Mouse (Mus musculus) cerebellum, adult 9-10 months (tissue): ENCODE data around the gene Adam6b.
"Not testable (repeated sequence)": the region's sequence is repeated elsewhere in the genome, so short reads cannot be mapped to it uniquely, and the experiment has no call there.

Experiments
- DNase-seq: peaks from one replicate; pipeline ENCODE4 v3.0.0; 2022

Adam6b gene

GRCm38 (mm10) chr12:113489211-113489610 is at the start of gene Adam6b:
Gene Adam6b (plus strand): TSS chr12:113489511.
- DNase-seq = not testable (repeated sequence)

- DNase-seq = no peak
Measured at GRCm38 (mm10) chr12:113446061-113446460, 43.2 kb upstream of the Adam6b start.

GRCm38 (mm10) chr12:113476164-113476563 is 13.1 kb upstream of the Adam6b start:
- DNase-seq = no peak

GRCm38 (mm10) chr12:113482147-113482546 is 7.2 kb upstream of the Adam6b start:
- DNase-seq = no peak

GRCm38 (mm10) chr12:113482661-113483389 is 6.5 kb upstream of the Adam6b start:
- no peak for DNase-seq

GRCm38 (mm10) chr12:113483492-113484162 is 5.7 kb upstream of the Adam6b start:
- DNase-seq = no peak

GRCm38 (mm10) chr12:113484971-113485485 is 4.3 kb upstream of the Adam6b start:
- no peak for DNase-seq

- DNase-seq = peak; percentile 44
Measured at GRCm38 (mm10) chr12:113487693-113488092, 1.6 kb upstream of the Adam6b start.

- DNase-seq = no peak
Measured at GRCm38 (mm10) chr12:113525901-113526300, 36.6 kb downstream of the Adam6b start.
